Mouse (Mus musculus): ENCODE results near the gene Msantd2.

Msantd2 gene

DNA sequence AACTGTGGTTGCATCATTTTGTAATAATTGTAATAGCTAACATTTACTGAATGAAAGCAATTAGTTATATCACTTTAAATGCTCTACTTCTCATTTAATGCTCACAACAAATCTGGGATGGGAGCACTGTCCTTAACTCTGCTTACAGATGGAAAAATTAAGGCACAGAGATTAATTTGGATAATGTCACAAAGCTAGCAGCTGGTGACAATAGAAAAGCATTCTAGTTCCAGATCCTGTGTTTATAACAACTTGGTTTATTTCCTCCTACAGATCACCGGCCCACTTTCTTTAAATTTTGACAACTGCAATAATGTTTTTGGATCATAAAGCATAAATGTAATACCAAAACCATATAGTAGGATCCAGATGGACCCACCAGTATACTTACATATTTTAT, 16.9 kb downstream of the Msantd2 start:
- no peak for DNase-seq

DNA sequence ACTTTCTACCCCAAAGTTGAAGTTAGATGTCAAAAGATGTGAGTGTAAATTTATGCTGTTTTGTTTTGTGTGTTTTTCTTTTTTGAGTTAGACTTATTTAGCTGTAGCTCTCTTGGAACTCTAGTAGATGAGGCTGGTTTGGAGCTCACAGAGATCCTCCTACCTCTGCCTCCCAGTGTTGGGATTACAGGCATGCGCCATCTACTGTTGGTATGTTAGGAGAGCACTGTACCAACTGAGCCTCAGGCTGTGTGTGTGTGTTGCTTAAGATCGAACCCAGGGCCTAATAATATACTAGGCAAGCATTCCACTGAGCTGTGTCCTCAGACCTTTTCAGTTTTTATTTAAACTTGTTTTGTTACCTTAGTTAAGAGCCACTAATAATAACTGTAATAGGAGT, 23.0 kb downstream of the Msantd2 start:
- no peak for DNase-seq

DNA sequence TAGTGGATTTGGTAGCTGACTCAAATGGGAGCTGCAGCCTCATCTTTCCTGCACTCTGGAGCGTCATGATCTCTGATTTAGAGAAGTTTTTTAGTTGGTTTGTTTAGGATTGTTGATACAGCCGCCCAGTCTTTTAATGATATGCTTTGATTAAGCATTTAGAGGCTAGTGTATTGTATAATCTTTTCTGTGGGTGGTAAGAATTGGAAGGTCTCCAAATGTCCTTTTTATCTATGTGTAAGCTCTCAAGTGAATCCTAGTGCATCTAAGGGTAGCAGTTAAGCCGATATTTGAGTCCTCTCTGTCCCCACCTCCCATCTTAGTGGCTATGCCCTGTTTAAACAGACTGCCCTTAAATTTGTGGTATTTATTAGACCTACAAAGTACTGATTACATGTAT, 25.3 kb downstream of the Msantd2 start:
- no peak for DNase-seq

DNA sequence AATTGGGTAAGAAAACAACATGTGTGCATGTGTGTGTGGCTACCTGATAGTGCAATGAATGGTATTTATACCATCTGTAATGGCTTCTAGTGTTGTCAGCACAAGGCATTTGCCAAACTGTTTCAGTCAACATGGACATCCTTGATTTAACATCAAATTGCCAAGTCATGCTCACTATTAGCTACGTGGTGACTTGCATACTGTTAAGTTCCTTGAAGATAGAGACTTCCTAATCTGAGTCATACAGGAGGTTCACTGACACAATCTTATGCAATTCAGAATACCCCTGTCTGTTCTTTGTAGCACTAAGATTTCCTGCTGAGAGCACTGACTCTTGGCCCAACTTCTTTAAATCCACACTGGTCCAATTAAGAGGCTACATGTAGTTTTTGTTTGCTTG, 28.3 kb downstream of the Msantd2 start:
- DNase-seq, result no peak

DNA sequence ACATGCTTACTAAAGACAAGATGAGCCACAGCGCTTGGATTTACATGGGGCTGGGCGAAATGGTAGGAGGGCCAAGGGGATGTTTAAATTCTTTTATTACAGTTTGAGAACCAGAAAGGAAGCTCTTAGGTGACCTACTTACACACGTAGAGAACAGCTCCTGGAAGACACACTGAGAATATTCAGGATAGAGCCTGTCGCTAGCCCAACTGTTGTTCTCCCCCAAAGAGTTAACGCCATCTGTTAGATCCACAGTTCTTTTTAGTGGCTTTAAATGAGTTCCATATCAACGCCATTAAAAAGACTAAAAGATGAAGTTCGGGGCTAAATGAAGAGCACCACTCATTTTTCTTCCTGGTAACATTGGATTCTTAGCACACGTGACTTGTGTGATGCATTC, 29.9 kb downstream of the Msantd2 start:
- DNase-seq, result no peak

DNA sequence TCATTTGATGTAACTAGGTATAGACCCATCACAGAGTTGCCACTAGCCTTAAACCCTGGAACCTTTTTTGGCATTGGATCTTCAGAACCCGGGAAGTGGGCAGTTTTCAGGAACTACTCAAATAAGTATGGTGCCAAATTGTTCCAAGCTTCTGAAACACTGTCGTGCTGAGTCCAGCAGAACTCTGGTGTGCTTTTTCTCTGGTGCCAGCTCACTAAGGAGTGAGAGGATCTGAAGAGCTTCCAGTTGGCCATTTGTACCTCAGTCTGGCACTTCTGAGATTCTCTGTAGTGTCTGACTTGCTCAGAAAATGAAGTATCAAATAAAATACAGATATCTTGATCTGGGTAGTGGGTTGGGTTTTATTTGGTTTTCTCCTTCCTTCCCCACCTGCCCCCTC, 30.9 kb downstream of the Msantd2 start:
- DNase-seq, result no peak

- DNase-seq, result no peak
Observed at GRCm38 (mm10) chr9:37525461-37525860, 36.3 kb downstream of the Msantd2 start.

DNA sequence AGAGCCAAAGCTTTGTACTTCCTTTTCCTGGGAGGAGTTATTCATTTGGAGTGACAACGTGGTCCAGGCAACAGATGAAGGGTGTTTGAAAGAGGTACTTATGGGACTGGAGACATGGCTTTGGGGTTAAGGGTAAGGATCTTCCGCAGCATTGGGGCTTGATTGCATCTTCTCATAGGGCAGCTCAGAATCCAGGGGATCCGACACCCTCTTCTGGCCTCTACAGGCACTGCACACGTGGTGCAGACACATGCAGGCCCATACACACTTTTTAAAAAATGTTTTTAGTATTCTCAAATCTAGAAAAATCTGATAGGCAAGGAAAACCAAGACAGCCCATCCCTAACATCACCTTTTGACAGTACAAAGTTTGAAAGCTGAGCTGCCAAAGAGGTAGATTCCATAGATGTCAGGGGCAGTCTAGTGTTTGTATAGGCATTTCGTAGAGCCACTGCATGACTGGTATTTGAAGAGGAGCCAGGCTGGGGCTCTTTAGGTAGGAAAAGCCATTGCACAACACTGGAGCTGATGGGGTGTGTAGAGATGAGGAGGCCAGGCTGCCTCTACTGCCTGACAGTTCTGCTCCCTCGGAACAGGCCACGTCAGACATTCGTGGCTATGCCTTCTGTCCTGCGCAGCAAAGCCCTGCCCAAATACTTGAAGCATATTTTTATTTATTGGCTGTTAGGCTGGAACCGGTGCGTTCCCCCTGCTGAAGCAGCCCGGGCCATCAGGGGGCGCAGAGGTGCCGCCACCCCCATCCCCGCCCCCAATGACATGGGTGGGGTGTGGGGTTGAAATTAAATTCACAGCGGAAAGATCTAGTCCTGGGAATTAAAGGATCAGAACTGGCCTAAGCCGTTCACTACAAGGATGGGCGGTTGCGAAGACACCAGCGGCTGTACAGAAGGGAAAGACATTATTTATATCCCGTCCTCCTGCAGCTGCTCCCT, 37.6 kb downstream of the Msantd2 start:
- DNase-seq, result no peak

GRCm38 (mm10) chr9:37527396-37528224, 38.5 kb downstream of the Msantd2 start, which contains the start of gene Esam:
Esam (plus strand) TSS chr9:37528078.
- DNase-seq, result no peak

- no peak for DNase-seq
Observed at GRCm38 (mm10) chr9:37528225-37528970, 39.3 kb downstream of the Msantd2 start.

GRCm38 (mm10) chr9:37530031-37530887, 41.1 kb downstream of the Msantd2 start:
- DNase-seq, result no peak

- peak; percentile 53 for DNase-seq
Observed at GRCm38 (mm10) chr9:37530888-37531705, 42.0 kb downstream of the Msantd2 start.

- DNase-seq, result no peak
Observed at GRCm38 (mm10) chr9:37536851-37537250, 47.7 kb downstream of the Msantd2 start.

GRCm38 (mm10) chr9:37537658-37538250, 48.6 kb downstream of the Msantd2 start:
- DNase-seq, result no peak

- DNase-seq, result no peak
Observed at GRCm38 (mm10) chr9:37539170-37540025, 50.3 kb downstream of the Msantd2 start, which contains the start of gene Vsig2. Vsig2 (plus strand) TSS chr9:37539255.

GRCm38 (mm10) chr9:37540226-37540625, 51.1 kb downstream of the Msantd2 start:
- DNase-seq, result no peak

DNA sequence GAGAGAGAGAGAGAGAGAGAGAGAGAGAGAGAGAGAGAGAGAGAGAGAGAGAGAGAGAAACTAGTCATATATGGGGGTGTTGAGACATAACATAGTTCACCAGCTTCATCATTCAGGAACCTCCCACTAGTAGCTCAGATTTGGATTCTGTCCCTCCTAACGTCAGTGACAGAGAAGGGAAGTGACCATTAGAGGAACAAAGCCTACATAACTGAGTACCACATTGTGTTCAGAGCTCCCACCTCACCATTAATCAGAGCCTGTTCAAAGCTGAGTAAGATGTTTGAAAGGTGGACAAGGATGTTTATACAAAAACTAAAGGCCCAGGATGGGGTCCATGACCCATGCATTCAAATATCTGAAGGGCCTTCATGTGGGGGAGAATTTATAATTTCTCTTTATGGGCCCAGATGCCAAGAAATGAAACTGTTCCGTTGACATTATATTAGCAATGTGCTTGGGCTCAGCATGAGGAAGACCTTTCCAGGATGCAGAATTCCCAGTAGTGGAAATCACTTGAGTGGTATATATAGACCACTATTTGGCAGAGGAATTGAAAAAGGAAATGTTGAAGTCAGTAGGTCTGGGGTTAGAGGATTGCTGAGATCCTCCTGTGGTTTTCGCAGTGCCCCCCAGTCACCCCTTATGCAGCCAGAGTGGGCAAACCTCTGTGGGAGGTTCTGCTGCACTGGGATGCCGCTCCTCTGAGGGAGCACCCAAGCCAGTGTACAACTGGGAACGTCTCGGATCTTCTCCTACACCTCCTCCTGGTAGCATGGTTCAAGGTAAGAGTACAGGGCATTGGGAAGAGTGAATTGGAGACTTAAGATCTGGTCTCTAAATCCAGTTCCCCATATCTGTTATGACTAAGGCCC, 51.8 kb downstream of the Msantd2 start:
- no peak for DNase-seq

- DNase-seq, result no peak
Observed at GRCm38 (mm10) chr9:37541851-37542642, 52.9 kb downstream of the Msantd2 start.
